Mouse (Mus musculus) telencephalon, adult 2 months (tissue): Measurements from ENCODE around the gene Dgki.

Experiments
- DNase-seq: peaks from one replicate; pipeline ENCODE4 v3.0.0-alpha.2; 2011; ENCODE audit warnings: low read depth, low spot score

The Dgki gene

DNA sequence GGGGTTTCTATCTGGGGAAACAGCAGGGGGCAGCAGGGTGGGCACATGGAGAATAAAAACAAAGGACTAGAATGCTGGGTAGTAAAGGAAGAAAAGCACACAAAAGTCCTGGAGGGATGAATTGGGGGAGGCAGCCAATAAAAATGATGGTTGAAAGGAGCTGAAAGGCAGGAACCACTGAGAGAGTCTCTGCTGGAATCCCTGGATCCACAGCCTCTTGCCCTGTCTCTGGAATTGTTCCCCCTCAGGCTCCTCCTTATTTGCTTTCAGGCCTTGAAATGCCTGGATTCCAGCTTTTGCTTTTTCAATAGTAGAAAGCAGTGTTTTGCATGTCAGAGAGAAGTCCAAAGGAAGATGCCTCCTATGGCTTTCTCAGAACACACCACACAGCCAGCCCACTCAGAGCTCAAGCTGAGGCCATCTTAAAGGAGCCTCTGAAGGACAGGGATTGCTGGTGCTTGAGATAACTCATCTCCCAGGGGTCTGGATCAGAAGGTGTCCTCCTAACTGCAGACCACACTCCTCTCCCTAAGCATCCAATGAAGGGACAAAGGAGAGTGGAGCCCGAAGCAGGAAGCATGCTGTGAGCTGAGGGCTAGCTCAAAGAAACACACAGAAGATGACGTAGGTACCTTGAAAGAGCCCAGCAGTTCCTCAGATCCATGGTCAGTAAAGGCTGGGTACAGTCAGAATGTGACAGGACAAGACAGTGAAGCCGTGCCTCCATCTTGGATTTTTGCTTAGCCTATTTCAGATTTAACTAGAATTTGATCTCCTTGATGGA lies 441.5 kb downstream of the Dgki start:
- no peak for DNase-seq

DNA sequence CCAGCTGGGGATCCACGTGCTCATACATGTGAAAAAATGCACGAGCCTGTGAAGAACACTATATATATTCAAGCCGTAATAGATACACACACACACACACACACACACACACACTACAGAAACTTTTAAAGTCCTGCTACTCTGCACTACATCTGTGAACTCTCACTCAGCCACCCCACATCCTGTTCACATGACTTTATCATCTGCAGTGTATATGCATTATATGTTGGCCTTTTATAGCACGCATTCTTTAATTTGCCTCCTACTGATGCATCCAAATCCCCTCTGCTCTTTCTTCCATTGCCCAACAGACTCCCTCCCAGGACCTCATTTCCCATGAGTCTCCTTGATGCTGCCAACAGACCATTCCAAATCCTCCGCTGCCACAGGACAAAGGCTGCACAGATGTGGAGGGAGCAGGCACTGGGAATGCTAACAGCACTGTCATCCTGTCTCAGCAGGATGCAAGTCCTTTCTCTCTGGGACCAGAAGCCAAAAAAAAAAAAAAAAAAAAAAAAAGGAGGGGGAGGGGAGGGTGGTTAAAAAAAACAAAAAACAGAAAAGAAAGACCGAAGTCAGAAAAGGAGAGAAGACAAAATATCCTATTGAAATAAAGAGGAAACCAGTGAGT lies 442.2 kb downstream of the Dgki start:
- DNase-seq = no peak

DNA sequence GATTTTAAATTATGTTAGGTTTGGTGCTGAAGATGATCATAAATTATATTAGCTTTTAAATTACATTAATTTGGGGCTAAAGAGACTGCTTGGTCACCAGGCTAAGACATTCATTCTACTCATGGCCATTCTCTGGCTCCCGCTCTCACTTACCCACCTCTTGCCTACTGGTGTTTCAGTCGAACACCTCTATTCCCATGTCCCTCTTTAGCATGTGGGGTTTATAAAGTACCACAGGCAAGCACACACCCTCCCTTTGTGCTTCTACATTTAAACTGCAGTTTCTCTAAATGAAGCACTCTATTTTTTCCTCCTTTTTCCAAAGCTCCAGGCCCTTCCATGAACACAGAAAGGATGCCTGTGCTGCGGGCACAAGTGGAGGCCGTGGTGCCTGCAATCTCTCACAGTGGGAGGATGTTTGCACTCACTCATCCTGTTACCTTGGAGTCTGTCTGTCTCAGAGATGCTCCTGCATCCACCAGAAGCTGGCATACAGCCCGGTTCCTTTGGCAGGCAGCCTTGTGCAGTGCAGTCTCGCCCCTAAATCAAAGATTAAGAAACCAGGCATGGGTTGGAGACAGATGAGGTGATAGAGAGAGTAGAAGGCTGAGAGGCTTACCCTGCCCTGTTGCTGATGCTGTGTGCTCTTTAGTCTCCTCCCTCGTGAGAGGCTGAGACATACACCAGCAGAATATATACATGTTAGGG lies 449.4 kb downstream of the Dgki start:
- DNase-seq = peak; percentile 90

DNA sequence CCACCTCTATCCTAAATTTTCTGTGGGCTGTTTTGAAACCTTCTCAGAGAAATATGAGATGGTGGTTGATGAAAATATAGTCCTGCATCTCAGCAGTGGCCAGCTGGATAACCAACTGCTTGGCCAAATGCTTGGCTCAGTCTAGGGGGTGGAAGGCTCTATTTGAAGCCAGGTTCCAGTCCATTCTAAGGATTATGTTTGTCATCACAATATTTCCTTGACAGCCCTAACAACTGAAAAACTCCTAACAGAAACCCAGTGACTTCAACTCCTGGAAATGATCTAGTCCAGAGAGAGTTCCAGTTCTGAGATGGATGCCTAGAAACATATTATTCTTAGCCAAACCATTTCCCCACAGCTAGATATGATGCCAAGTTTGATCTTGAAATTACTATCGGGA lies 454.7 kb downstream of the Dgki start:
- DNase-seq = no peak

DNA sequence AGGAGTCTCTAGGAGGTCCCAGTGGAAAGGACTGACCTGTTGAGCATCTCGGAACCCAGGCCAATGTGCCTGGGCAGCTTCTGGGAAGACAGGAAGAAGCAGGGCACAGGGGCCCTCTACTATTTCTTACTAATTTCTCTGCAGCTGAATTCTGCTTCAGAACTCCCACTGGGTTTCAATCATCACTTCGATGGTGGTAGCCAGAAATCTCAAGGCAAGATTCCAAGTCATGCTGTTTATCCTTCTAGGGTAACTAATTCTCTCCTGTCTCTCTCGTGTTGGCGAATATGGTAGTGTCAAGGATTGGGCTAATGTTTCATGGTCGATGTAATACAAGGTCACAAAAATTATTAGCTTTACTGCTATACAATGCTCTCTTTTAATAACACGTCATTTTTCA lies 455.7 kb downstream of the Dgki start:
- DNase-seq = peak; percentile 52

DNA sequence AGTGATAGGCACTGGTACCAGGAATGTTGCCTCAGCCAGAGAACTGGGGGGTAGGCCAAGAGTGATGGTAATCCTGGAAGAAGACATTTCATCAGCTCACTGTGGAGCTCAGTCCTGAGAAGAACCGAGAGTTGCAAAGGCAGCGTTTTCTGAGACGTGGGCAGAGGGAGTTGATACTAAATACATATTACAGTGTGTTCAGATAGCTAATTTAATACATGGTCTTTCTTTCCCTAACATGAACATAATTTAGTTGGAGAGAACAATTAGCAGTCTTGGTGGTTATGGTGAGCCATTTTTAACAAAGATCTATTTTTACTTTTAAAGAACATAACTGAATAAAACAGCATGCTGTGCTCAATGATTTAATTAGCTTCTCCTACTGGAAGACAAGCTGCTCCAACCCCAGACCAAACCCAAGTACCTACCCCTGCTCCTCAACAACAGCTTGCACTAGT lies 456.9 kb downstream of the Dgki start:
- peak; percentile 82 for DNase-seq

DNA sequence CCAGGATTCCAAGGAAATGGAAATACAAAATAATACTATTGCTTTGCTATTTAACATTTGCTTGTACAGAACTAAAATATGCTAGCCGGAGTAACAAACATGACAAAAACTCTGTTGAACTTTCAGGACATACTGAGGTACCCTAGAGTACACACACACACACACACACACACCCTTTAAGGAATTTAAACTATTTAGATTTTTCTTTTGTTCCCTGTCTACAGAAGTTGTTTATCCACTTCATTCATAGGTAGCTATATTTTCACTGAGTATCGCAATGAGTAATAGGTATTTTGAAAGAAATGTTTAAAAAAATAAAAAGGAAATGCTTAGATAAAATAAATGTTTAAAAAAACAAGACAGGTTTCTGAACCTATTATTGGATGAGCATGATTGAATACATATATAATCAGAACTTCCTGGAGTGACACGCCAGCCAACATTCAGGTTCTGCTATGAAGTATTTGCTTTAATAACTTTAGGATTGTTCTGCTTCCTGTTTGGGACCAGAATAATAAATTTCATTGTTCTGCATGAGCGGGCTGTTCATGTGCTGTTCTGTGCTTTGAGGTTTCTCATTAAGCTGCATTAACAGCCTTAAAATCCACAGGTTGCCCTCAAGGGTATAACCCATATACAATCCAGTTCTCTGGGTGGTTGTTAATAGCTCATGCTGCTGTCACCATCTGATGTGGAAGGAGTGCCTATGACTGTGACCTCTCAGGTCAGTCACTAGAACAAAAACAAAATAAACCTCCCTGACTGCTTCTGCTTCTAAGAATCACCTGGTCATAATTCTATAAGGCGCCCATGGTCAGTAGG lies 457.7 kb downstream of the Dgki start:
- no peak for DNase-seq

DNA sequence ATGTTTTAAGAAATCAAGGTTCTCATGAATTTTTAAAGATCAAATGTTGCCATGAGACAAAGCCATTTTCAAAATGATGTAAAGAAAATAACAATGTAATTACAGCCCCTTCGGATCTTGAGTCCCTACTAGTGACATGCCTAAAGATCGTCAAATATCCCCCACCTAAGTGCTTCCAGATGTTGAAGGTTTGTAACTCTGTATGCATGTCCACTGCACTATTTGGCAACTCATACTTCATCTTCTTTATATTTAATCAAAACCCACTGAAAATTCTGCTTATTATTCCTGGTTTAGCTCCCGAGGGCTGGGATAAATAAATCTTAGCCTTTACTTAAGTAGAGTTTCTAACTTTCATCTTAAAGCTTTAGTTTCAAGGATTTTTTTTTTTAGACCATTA lies 458.3 kb downstream of the Dgki start:
- DNase-seq = no peak

DNA sequence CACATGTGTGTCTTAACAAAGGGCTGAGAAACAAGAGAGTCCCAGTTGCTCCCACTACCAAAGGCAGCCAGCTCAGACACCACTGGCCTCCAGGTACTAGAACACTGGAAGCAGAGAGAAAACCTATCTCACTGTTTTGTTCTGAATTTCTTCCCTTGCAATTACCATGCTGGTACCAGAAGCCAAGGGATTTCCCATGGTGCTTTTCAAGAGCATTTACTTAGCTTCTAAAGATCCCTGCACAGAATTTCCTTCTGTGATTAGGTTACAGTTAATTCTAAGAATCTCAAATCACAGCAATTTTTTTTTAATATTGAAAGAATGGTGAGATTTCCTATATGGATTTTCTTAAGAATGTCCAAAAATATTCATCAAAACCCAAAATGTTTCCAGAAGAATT lies 458.8 kb downstream of the Dgki start:
- DNase-seq = no peak

DNA sequence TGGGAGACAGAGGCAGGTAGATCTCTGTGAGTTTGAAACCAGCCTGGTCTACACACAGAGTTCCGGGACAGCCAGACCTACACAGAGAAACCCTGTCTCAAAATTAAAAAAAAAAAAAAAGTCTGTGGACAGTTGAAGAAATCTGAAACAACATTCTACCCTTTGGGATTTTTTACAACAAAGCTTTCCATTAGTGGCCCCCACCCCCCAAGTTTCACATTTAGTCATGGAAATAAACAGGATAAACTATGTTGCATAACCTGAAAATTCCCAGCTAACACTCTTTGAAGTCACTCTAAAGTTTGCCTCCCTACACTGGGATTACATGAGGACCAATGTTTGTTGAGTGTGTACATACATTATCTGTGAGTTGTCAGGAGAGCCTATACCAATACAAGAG lies 461.2 kb downstream of the Dgki start:
- no peak for DNase-seq

DNA sequence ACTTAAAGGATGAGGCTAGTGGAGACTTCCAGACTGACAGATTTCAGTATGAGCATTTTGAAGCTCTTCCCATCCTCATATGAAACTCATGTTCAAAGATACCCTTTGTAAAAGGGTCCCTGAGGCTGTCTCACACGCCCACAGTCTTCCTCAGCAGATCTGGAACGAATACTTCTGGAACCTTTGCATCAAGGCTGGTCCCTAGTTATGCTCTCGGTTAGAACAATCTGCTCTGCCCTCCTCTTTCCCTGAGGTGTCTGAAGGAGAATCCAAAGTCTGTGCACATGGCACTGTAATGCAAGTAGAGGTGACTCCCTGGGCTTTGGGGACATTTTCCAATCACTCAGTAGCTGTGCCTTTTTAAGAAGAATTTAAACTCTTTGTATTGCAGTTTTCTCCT lies 464.6 kb downstream of the Dgki start:
- DNase-seq = no peak

DNA sequence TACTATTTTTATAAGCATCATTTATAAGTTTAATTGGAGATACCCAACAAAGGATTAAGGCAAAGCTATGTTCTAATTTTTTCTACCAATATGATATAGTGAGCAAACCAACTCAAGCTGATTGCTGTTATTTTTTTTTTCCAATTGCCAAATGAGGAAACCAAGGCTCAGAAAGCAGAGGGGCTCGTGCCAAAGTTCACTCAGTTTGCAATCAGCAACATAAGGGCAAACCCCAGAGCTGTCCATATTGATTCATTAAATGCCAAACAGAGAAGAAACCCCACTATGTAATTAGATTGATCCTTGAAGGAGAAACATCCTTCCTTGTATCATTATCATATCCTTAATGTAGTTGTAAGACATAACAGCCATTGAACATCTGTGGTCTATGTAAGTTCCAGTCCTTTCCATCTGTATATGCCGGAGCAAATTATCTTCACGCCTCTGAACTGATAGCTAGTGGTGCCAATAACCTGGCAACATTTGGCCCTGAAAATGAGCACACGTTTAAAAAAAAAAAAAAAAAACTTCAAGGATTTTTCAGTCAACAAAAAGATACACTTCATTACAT lies 465.2 kb downstream of the Dgki start:
- DNase-seq = no peak

DNA sequence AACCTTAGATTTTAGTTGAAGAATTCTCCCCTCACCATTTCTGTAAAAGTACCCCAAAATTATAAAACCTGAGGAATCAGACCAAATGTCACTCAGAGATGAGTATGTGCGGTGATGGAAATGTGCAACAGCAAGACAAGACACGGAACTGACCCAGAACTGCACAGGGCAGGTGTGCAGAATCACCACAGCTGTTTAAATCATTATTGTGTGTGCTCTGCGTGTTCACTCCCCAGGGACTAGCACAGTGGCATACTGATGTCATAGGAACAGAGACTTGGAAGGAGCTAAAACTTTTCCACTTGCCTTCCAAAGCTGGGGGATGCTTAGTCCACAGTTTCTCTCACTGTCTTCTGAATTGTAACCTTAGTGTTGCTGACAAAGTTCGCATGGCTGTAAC lies 467.3 kb downstream of the Dgki start:
- no peak for DNase-seq

DNA sequence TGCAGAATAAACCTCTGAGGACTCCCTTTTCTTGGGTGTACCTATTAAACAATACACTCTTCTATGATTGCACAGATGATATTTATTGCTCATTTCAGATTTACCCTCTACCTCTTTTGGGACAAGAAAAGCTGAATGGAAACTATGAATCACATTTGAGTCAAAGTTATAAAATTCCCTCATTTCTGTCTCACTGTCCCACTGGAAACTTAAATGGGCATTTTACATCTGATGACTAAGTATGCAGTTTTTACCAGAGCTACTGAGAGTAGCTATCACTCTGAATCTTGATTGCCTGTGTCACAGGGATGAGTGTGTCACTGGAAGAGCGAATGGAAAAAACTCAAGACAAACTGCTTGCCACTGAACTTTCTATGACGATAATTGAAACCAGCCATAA lies 467.8 kb downstream of the Dgki start:
- no peak for DNase-seq

DNA sequence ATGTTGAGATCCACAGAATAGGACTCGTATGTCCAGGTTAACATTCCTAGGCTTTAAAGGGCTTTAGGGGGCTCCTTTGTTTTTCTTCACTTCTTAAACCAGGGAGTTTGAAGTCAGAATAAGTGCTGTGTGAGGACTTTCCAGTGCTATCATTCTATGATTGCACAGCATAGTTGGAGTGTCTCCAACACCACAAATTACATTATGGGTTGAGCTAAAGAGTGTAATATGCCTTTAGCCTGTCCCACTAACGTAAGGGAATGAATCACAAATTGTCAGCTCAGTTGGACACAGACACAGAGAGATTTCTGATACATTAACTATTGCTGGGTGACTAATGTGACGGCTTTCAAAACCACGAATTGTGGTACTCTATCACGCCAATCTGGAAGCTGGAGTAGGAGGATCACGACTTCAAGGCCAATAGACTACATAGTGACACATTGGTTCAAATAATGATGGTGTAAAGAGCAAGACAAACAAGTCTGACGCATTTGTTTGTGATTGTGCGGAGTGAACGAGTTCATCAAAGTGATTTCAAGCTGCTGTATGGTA lies 469.5 kb downstream of the Dgki start:
- DNase-seq = no peak

DNA sequence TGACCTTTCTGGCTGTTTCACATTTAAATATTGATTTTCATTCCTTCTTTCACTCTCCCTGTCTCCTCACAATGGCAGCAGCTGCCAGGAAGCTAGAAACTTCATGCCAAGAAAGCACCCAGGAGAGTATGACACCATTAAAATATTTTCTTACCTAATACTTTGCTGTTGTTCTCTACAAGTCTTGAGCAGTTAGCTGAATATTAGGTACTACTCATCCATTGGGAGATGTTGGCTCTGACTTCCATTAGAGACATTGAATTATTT lies 480.3 kb downstream of the Dgki start:
- no peak for DNase-seq

DNA sequence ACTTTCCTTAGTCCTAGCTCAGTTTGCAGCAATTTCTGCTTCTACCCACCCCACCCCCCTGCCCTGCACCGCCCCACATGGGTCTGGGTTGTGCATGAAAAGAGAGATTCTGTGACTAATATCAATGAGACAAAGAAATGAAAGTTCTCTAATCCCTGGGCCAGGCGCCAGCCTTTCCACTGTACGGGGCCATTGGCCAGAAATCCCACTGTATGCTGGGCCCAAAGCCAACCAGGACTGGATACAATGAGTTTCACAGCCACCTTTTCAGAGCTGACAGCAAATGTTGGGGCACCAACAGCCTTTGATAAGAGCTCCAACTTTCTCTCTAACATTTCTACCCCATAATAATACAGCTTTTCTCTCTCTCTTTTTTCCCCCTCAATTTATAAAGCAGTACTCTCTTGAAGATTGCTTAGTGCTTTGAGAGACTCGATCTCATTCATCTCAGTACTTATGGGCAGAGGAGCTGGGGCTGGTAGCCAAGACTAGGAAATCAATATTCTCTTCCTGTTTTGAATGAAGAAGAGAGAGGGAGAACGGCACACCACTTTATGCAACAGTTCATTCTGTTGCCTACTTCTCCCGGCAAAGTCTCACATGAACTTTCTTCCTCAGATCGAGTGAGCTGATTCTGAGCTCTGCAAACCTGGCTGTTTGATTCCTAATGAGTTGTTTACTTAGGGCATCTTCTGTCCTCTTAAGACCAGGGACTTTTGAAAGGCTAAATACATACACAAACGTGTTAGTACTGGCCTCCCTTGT lies 480.8 kb downstream of the Dgki start:
- DNase-seq = peak; percentile 53

DNA sequence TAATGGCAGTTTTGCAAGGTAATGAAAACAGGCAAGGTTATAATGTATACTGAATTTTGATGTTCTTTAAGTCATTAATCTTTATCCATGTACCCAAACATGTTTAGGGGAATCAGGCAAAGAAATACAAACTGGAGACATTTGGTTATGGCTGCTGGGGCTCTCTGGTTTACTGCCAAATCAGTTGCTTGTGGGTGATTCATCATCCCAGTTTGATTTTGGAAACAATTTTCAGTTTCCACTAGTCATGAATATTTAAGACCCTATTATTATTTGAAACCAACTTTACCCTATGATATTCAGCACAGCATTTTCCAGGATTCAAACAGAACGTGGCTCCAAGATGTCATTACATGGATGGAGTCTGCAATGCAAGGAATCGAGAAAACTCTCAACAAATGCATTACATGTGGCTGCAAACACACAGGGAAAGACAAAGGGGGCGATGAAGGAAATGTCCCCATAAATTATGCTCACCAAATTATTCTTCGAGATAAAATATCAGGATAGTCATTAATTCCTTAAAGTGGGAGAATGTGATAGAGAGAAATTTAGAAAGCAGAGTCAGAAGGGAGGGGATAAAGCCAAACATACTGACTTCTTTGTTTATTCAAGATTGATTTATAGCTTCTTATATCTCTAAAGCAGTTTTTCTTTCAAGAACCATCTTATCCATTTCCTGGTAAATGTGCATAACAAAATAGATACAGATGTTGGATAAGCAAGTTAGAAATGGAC lies 481.5 kb downstream of the Dgki start:
- DNase-seq = peak; percentile 45

DNA sequence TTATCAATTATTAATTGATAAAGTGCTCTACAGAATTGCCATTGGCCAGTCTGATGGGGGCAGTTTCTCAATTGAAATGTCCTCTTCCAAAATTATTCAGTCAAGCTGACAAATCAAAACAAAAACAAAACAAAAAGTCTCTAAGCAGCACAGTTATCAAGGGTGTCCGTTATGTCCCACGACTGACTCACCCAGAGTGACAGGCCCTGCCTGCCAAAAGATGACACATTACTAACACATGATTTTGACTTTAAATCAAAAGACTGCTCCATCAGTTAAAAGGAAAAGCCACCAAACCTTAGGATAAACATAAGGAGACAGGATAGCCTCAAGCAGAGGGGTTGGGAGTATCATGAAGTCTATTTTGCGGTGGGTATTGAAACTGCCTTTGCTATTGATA lies 483.3 kb downstream of the Dgki start:
- DNase-seq = no peak

DNA sequence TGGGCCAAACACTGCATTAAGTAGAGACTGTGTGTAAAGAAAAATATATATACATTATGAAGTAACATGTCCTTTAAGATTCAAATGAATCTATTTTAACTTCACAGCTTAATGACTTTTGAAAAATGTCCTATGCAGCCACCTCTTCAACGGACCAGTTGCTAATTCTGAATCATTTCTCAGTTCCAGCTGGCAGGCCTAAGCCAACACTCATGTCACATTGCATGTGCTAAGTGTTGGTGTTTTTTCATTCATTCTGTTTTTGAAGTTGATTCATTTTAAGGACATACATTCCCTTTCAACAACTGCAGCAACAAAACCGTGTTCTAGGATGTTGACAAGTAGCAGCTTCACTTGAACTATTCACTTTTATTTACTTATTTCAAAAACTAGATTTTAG lies 484.0 kb downstream of the Dgki start:
- no peak for DNase-seq
